In genomic region chr11:45881683-45882068, GRCm38 (mm10) we compare ENCODE assay signal across 8 mouse cellular contexts. TPM values are rescaled to one million over a fixed set of nuclear protein-coding genes. Genes with fewer than 3 reads are reported as not detected.
DNase-seq lines count a peak whose midpoint lies in the region; ATAC-seq and TF ChIP-seq lines count a peak whose summit lies in the region.

No protein-coding gene starts in this region.

- H3K27ac ChIP-seq in lung, embryonic 15.5 days = peak overlapping the region; percentile 66; the same call in 1 of the 2 replicates
- 0 out of 2 replicates have a peak overlapping the region, but pooled peaks have one; percentile 20 for H3K27ac ChIP-seq in hindbrain, postnatal 0 days
- H3K27ac ChIP-seq in neural tube, embryonic 13.5 days (replicated peaks) = peak overlapping the region; percentile 74

- H3K4me2 ChIP-seq in lung, embryonic 15.5 days = no peak overlapping the region
- no peak overlapping the region for H3K4me2 ChIP-seq in hindbrain, postnatal 0 days (ENCODE audit: low read depth, low read length)
- H3K4me2 ChIP-seq in neural tube, embryonic 13.5 days = no peak overlapping the region

- H3K4me3 ChIP-seq in lung, embryonic 15.5 days = no peak overlapping the region
- H3K4me3 ChIP-seq in hindbrain, postnatal 0 days (ENCODE audit: low read length) = no peak overlapping the region
- H3K4me3 ChIP-seq in neural tube, embryonic 13.5 days = no peak overlapping the region

- H3K9me3 ChIP-seq in lung, embryonic 15.5 days = no peaks in the 10 kb centered on the region
- no peaks in the 10 kb centered on the region for H3K9me3 ChIP-seq in hindbrain, postnatal 0 days (ENCODE audit: low read length)
- no peaks in the 10 kb centered on the region for H3K9me3 ChIP-seq in neural tube, embryonic 13.5 days

- H3K9ac ChIP-seq in lung, embryonic 15.5 days = no peak overlapping the region
- H3K9ac ChIP-seq in hindbrain, postnatal 0 days (replicated peaks; ENCODE audit: low read length) = no peak overlapping the region
- 0 out of 2 replicates have a peak overlapping the region, but pooled peaks have one; percentile 41 for H3K9ac ChIP-seq in neural tube, embryonic 13.5 days

- WGBS in lung, embryonic 15.5 days = 6% methylated on average over 5 of the region's 5 CpGs
- 26% methylated on average over 5 of the region's 5 CpGs for WGBS in hindbrain, postnatal 0 days
- 19% methylated on average over 5 of the region's 5 CpGs for WGBS in neural tube, embryonic 13.5 days

- peak; percentile 71; the same call in 1 of the 2 replicates for ATAC-seq in lung, embryonic 15.5 days (ENCODE audit: borderline replicate concordance, extremely low read depth, low FRiP score, low TSS enrichment)
- no peak for ATAC-seq in hindbrain, postnatal 0 days
- ATAC-seq in neural tube, embryonic 13.5 days (ENCODE audit: low read depth) = peak; percentile 57

- peak; percentile 15 for DNase-seq in embryo, embryonic 10.5 days (ENCODE audit: low spot score)
- no peak for DNase-seq in embryo, embryonic 10 days (ENCODE audit: low spot score)
- no peak for DNase-seq in lung, postnatal 10 days
- DNase-seq in hindbrain, postnatal 0 days (ENCODE audit: low spot score) = peak; percentile 53
- no peak for DNase-seq in spleen, adult 18-20 months
- no peak for DNase-seq in ovary, postnatal 36 days (ENCODE audit: low spot score)

- no peaks in the 10 kb centered on the region for H3K27me3 ChIP-seq in lung, embryonic 15.5 days
- H3K27me3 ChIP-seq in hindbrain, postnatal 0 days (ENCODE audit: insufficient read depth, low read length) = no peaks in the 10 kb centered on the region
- H3K27me3 ChIP-seq in neural tube, embryonic 13.5 days = no peaks in the 10 kb centered on the region

- H3K36me3 ChIP-seq in lung, embryonic 15.5 days = peaks cover 18% of the 10 kb centered on the region; the same call in 1 of the 2 replicates
- peaks cover 9% of the 10 kb centered on the region; the same call in 1 of the 2 replicates for H3K36me3 ChIP-seq in hindbrain, postnatal 0 days (ENCODE audit: insufficient read depth, low read length)
- H3K36me3 ChIP-seq in neural tube, embryonic 13.5 days = peaks cover 11% of the 10 kb centered on the region; the same call in 1 of the 2 replicates

- H3K4me1 ChIP-seq in lung, embryonic 15.5 days = peaks cover 36% of the 10 kb centered on the region
- no peaks in the 10 kb centered on the region for H3K4me1 ChIP-seq in hindbrain, postnatal 0 days (ENCODE audit: insufficient read depth, low read length)
- H3K4me1 ChIP-seq in neural tube, embryonic 13.5 days (replicated peaks) = peaks cover 55% of the 10 kb centered on the region

- TF ChIP-seq CTCF in hindbrain, postnatal 0 days (IDR thresholded peaks at IDR 0.05; ENCODE audit: low read depth) = no peak

RNA-seq across cellular contexts. Expression of gene Clint1, which starts 29.8 kb away (rescaled TPM):
- 72.1 and 76.4 TPM in 2 replicates for polyA plus RNA-seq in lung, embryonic 15.5 days (2015; fragmentation: Nextera tagmentation; extraction: Ambion mirVana)
- total RNA-seq in hindbrain, postnatal 0 days (2014; rRNA removed) = 26.5 and 30.4 TPM in 2 replicates
- 31.0 and 31.8 TPM in 2 replicates for polyA plus RNA-seq in hindbrain, postnatal 0 days (2015; fragmentation: Nextera tagmentation; extraction: Ambion mirVana)
- polyA plus RNA-seq in neural tube, embryonic 13.5 days (2015; fragmentation: Nextera tagmentation; extraction: Ambion mirVana) = 50.5 and 58.8 TPM in 2 replicates

Comparison
In these comparisons a context has a peak if more than half of its experiments do, and no peak if none do; other contexts are left out.
1. DNase-seq: peak in embryo, embryonic 10.5 days (single experiment) and hindbrain, postnatal 0 days (single experiment); none in embryo, embryonic 10 days (single experiment), lung, postnatal 10 days (single experiment), spleen, adult 18-20 months (0 of 2) and ovary, postnatal 36 days (single experiment).
2. H3K27ac ChIP-seq: peak in every context shown above with its lines; median percentile 74 in neural tube, embryonic 13.5 days; 66 in lung, embryonic 15.5 days; 20 in hindbrain, postnatal 0 days.